Mouse (Mus musculus): ENCODE results near the gene Nudcd2.
"Not testable (repeated sequence)": the region's sequence is repeated elsewhere in the genome, so short reads cannot be mapped to it uniquely, and the experiment has no call there.

Nudcd2 gene

DNA sequence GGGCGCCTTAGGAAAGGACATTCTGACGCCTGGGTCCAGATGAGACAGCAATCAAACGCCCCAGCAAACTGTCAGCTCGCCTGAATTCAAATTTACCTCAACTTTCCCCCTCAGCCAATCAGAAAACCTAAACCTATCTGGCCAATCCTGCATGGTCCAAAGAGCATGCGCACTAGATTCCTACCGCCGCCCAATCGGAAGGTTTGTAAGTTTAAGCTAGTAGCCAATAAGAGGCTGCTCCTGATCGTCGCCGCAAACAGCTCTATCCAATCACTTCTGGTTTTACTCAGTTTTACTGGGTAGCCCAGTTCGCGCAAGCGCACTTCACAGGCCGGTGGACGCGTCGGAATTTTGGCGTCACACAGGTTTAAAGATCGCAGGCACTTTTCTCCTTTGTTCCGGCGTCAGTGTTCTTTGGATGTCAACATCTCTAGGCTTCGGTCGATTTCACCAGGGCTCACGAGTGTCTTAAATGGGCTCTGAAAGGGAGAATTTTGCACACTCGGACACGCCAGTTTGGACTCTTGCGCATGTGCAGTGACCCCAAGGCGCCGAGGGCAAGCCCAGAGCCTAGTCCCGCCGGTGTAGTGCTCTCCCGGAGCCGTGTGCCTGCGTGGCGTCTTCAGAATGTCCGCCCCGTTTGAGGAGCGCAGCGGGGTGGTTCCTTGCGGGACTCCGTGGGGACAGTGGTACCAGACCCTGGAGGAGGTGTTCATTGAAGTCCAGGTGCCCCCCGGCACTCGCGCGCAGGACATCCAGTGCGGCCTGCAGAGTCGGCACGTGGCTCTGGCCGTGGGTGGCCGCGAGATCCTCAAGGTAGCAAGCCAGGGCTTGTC is at the start of gene Nudcd2, which contains the start of gene Hmmr:
Gene Nudcd2, plus strand, starts transcription at position 329 of the 836 bp plus-strand sequence.
Gene Hmmr, minus strand, starts transcription at position 84 of the 836 bp plus-strand sequence.
- DNase-seq: peak; percentile 86 to 94

DNA sequence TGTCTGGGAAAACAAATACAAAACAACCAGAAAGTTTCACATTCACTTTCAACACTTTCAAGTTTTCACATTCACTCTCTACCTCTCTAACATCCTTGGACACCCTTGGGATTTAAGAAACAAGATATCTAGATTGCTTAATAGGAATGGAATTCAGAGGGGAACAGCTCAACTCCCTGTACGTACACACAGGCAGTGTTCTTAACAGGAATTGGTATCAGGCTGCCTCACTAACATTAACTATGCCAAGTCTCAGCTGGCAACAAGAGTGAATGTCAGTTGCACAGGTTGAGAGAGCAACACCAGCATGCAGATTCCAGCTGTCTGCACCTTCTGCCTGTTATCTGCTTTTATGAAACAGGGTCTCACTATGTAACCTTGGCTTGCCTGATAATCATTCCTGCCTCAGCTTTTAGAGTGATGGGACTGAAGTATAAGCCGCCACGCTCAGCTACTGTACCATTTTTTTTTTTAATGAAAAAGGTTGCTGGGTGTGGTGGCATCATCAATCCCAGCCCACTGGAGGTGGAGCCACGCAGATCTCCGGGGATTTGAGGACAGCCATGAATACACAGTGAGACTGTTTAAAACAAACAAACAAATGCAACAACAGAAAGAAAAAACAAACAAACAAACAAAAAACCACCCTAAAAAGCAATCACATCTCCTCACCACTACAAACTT is 42.9 kb upstream of the Nudcd2 start:
- DNase-seq: no peak

DNA sequence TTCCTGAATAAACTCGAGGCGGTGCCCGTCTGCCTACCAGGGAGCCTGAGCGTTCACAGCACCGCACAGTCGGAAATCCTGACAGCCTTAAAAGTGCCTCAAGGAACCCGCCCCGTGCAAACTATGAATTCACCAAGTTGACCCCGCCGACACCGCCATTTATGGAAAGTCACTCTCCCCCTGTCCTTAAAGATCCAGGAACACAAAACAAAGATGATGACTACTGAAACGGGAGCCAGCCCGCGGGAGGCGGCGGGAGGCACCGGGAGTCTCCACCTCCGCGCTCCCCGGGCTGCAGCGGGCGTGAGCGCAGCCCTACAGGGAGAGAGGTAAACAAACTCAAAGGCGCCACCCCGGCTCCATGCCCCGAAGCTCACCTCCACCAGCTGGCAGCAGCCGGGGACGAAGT is 41.4 kb upstream of the Nudcd2 start:
- no peak for DNase-seq

DNA sequence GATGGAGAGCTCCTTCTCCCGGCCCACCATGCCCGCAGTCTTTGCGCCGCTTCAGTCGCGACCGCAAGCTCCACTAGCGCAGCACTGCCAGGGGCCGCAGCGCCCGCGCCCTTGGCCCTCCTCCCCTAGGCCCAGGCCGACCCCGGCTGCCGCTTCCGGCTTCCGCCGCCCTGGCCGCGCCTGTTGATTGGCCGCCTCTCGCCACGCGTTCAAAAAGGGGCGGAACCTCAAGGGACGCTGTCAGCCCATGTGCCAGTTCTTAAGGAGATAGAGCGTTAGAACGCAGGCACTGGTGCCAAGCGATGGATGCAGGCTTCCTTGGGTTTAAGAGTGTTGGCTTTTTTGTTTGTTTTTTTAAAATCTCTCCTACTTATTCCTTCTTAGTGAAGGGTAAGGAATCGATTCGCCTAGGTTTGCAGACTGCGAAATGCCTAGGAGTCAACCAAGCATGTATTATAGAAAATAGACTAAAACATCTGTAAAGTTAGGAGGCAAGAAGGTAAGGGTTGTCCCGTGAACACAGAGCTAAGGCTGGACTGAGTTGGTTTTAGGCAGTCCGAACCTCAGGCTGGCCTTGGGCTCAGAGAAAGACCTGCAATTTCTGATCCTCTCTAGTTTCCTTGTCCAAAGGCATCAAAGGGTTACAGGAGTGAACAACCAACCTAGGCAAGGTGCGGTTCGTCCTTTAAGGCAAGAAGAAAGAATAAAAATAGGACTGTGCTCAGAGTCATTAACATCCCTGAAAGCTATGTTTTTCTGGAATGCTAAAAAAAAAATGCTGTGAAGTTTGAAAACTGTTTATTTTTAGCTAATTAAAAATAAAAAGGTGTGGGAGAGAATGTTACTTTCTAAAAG is 40.7 kb upstream of the Nudcd2 start:
- peak; percentile 91 to 93 for DNase-seq

DNA sequence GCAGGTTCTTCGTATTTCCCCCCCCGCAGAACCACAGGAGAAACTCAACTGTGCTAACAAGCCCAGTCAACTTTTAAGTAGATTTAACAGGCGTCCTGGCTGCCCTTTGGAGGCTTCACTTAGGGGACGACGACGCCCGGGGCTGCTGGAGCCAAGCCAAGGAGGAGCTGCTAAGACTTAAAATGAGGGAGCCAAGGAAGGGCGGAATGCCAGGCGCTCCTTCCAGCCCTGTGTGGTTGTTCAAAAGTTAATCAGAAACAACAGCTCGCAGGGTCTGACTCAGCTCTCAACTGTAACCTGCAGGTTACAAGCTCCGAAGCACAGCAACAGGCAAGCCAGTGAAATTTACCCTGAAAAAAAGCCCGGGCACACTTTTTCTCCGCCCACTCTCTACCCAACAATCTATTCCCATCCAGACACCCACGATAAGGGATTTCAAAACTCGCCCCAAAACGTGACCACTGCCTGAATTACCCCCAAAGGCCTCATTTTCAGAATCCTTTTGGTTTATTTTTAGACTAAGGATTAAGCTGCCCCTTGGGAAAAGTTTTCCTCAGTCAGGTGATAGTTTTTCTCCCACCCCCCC is 40.0 kb upstream of the Nudcd2 start:
- peak; percentile 22 for DNase-seq

DNA sequence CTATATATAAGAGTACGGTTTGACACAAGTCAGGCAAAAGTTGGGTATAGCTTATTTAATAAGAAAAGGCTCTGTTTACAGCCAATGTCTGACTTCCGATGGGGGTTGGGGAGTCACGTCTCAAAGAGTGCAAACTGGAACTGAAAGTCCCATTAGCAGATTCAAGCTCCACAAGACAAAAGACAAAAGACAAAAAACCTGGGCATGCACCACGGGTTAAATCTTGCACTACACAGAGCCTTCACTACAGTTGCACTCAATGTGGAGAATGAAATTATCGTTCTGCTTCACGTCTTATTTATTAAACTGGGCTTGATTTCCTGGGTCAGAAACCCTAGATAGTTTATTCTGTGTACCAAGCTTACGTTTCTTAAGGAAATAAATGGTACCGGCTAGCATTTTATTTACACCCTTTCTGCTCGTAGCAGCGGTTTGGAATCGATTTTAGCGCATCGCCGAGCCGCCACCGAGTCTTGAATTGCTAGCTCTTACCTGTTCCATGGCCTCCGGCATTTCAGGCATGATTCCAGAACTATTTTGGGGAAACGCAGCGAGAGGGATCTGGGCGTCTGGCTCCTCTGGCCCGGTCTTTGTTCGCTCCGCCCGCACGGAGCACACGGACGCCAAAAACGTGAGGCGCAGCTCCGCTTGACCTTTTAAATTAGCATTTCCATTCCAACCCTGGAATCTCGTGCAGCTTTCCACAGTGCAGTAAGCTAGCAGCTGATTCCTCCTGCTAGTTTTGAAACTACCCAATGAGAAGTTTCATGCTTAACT is 39.0 kb upstream of the Nudcd2 start:
- peak in 1 of 2 experiments; percentile 57 for DNase-seq

DNA sequence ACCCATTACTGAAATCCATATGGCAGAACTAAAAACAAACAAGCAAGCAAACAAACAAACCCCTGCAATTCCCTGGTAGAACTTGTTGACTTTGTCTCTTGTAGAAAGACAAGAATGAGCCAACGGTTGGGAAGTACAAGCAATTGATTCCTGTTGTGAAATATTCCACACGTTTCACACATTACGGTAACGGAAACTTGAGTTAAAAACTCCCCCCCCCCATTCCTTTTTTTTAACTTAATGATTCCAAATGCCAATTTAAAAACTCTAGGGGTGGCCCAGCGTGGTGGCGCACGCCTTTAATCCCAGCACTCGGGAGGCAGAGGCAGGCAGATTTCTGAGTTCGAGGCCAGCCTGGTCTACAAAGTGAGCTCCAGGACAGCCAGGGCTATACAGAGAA is 38.4 kb upstream of the Nudcd2 start, which contains the start of gene Mat2b:
Gene Mat2b, minus strand, starts transcription at position 101 of the 400 bp plus-strand sequence.
- DNase-seq: no peak

DNA sequence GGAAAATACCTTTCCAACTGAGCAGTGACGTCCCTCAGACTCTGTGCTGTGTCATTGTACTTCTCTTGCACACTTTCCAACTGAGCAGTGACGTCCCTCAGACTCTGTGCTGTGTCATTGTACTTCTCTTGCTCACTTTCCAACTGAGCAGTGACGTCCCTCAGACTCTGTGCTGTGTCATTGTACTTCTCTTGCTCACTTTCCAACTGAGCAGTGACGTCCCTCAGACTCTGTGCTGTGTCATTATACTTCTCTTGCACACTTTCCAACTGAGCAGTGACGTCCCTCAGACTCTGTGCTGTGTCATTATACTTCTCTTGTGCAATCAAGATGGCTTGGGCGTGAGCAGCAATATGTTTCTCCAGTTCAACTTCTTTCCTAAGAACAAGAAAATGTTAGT is 23.6 kb upstream of the Nudcd2 start:
- DNase-seq: not testable (repeated sequence)

DNA sequence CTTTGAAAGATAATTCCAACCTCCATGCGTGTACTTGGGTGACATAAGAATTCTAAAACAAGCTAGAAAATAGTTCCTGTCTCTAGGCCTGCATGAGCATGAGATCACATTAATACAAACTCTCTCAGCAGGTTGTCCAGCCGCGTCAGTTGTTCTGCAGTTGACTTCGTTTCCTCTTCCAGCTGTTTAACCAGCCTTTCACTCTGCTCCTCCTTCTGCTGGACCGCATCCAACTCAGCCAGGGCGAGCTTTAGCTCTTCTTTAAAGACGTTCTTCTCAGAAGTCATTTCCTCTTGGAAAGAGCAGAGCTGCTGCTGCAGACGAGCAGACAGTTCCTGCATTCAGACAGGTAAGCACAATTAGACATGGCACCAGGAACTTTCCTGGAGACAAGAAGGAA is 19.6 kb upstream of the Nudcd2 start:
- DNase-seq: no peak

DNA sequence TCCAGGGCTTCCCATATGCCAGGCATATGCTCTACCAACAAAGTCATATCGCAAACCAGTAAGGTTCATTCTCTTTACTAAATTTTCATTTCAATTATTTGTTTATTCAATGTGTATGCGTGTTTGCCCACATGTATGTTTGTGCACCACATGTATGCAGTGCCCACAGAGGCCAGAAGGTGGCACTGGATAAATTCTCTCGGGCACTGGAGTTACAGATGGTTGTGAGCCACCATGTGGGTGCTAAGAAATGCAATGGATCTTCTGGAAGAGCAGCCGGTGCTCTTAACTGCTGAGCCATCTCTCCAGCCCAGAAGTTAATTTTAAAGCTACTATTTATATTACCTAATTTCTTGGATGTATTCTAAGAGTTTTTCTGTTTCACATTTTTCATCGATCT is 17.9 kb upstream of the Nudcd2 start:
- DNase-seq: no peak

DNA sequence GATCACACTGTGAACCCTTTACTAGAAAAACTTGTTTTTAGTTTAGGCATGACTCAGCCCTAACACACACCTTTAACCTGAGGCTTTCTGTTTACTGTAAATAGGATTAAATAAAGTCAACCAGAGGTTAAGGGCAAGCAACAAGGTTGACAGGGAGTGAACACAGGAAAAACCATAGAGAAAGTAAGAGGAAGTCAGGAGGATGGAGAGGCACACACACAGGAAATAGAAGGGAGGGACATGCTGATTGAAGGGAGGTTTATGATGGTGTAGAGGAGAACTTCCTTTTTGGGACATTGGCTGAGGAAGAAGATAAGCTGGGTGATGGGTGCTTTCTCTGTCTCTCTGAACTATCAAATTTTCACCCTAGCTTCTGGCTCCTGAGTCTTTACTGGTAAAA is 15.1 kb upstream of the Nudcd2 start:
- DNase-seq: no peak

DNA sequence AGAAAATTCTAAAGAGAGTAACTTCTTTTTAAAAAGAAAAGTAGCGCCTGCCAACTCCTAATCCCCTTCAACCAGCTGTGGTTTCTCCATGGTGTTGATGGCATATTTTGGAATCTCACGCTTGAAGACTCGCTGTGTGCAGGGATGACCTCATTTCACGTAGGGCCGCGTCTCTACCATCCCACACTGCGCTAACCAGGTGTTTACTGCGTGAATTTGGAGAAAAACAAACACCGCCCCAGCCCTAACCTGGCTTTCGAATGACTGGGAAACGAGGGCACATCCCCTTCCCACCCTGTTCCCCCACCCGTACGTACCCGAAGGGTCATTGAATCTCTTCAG is 499 bp upstream of the Nudcd2 start:
- DNase-seq: no peak

DNA sequence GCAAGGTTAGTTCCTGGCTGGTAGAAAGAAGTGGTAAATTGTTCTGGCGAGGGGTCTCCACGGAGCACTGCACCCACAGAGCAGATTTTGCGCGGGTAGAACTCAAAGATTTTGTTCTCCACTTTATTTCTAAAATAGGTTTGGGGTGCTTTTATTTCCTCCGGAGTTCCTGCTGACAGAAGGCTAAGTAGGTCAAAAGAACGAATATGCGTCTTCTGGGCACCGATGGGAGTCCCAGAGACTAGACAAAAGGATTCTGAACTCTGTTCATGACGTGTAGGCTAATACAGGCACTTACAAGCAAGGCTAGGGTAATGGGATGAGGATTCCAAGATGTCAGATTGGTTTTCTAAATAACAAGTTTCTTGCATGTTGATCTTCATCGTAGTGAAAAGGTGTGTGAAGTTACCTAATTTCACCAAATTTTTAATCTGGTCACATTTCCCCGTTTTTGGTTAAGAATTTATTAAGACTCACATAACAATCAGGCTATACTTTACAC is 835 bp downstream of the Nudcd2 start:
- DNase-seq: no peak

DNA sequence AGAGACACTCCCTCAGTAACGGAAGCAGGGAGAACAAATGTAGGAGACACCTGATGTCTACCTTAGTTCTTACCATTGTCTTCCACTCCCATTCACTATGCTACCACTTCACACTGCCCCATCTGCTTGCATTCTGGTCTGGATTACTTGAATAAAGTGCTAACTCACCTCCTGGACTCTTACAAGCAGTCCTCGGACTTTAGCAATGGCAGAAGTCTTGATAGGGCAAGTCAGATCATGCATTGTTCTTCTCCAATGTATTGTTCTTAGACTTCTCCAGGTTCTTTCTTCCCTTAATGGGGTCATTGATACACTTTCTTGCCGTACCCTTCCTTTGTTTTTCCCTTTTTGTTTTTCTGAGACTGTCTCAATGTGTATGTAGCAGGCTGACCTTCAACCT is 3.9 kb downstream of the Nudcd2 start:
- no peak for DNase-seq

DNA sequence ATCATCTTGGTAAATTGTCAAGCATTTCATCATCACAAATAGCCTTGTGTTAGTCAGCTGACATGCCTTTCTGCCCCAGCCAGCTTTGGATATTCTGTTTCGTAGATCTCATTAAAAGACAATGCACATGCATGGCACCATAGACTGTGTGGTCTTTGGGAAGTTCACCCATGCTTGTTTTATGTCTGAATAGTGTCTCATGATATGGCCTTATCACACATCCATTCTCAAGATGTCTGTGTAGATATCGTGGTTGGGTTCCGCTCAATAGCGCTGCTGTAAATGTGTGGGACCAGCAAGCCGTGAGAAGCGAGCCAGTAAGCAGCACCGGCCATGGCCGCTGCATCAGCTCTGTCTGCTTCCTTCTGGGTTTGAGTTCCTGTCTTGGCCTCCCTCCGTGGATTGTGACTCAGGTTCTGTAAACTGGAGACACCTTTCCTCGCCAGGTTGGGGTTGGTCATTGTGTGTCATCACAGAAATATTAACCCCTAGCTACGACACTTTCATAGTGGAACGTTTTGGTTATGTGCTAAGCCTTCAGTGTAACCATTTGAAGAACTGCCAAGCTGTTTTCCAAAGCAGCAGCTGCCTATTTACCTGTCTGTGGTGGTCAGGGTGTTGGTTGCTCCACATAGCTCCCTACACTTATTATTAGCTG is 8.3 kb downstream of the Nudcd2 start:
- DNase-seq: no peak

DNA sequence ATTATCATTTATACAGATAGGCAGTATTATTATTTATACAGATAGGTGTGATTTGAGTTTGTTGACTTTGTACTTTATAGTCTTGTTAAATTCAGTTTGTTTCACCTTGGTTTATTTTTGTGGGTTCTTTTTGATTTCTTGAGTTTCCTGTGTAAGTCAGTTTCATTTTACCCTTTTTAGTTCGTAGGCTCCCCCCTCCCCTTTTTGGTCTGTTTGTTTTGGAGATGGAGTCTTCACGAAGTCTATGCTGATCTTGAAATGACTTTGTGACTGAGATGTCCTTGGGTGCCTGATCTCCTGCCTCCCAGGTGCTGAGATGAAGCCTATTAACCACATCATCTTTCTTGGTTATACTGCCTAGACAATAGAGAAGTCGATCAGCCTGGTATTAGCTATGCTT is 10.9 kb downstream of the Nudcd2 start:
- DNase-seq: no peak

DNA sequence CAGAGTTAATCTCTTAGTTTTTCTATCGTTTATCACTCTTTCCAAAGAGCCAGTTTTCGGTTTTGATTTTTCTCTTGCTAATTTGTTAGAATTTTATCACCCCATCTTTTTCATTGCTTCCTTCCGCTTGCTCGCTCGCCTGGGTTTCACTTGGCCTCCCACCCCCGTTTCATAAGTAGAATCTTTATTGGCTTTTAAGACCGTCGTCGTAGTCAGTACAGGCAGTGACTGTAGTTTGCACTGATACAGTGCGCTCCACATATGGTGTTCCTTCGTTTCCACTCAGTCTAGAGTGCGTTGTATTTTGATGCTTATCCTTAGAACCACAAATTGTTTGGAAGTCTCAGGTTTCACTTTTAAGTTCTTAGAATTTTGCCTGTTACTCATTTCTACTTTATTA is 12.9 kb downstream of the Nudcd2 start:
- DNase-seq: no peak

DNA sequence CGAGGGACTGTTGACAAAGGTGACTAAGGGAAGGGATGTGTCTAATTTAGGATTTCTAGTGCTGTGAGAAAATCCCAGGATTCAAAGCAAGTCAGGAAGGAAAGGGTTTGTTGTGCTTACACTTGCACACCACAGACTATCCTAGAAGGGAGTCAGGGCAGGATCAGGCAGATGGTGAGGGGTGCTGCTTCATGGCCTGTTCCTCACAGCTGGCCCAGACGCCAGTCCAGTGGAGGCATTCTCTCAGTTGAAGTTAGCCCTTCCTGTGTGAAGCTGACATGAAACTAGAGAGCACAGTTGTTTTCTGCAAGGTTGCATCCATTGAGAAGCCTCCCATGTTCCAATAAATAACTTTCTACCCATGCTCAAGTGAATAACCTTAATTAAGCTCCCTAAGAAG is 14.2 kb downstream of the Nudcd2 start:
- no peak for DNase-seq

DNA sequence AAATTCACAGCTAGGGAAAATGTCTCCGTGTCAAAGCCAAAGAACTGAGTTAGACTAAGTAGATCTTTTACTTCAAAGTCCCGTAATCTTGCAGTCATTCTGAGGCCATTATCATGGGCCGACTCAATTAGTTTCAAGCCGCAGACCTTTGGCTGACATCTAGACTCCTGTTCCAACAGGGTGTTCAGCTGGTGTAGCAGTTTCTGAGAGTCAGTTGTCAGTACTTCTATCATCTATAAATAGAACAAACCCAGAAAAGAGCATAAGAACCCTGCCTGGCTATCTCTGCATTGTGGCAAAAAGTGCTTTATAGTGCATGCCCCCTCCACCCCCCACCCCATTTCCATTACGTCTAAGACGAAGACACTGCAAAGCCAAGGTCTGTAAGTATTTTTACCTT is 20.4 kb downstream of the Nudcd2 start:
- DNase-seq: no peak

DNA sequence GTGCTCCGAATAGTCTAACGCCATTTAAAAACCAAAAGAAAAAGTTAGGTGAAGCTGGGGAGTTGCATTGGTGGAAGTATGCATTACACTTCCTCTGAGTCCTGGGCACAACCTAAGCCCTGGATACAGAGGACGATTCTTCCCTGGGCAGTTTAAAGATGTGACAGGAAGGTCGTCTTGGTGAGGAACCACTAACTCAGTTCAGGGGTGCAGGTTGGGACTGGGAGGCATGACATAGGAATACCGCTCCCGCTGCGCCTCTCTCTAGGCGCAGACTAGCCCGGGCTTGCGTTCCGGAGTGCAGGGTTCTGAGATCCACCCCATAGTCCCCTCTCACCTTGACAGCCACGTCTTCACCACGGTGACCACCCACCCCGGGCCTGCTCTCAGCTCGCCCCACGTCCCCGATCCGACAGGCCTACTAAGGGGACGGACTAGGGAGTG is 21.2 kb downstream of the Nudcd2 start:
- no peak for DNase-seq

DNA sequence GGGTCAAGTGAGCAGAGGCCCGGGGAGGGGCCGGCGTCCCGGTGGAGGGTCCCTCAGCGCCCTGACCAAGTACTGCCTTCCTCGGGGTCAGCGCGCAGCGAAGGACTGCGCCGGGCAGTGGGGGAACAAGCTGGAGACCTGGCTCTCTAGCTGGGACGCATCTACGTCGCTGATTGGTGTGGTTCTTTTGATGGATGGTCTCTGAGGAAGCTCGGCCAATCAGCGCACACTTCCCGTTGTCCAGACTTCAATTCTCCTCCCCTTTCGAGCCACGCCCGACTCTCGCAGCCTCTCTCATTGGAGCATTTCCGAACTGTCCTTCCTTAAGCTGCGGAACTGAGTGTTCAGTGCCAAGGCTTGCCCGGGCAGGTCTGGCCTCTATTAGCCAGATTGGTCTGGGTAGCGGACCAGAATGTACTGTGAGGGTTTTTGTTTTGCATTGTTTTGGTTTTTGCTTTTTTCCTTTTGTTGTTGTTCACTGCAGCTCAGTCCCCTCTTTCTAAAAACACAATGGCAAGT is 21.7 kb downstream of the Nudcd2 start, which contains the start of gene Ccng1:
Gene Ccng1, minus strand, starts transcription at position 203 of the 519 bp plus-strand sequence.
- peak; percentile 83 to 88 for DNase-seq
